Mouse (Mus musculus): ENCODE data around the gene Trabd2b. TPM values are rescaled to one million over a fixed set of nuclear protein-coding genes. Genes with fewer than 3 reads are reported as not detected.

The Trabd2b gene
- total and polyA plus RNA-seq, 3 experiments = not detected

DNA sequence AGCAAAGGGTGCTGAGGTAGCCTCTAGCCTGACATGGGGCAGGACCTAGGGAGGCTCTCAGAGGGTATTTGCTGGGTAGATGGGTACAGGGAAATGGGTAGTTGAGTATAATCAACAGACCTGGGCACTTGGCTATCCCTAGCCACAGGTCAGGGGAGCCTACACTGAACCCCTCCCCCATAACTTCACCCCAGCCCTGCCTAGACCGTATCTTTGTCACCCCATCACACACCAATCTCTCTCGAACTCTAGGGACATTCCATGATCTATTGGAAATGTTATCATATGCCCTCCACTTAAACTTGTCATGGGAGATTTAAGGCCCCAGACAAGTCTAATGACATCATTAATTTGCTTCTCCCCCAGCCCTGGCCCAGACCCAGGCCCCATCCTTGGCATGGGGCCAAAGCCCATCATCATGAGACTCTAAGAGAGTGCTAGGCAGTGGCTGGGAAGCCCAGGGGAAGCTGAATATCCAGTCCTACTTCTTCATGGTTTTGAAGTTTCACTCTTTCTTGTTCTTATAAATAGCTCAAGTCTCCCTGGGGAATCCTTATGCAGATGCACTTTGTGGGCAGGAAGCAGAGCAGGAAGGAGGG is 177.1 kb downstream of the Trabd2b start:
- H3K9me3 ChIP-seq (replicated peaks; ENCODE audit: insufficient read depth, low read length) = no peaks in the 10 kb centered on the region
- H3K9ac ChIP-seq (ENCODE audit: control insufficient read depth, low read depth, low read length, poor library complexity, severe bottlenecking) = no peak overlapping the region
- no peaks in the 10 kb centered on the region for H3K27me3 ChIP-seq (ENCODE audit: control insufficient read depth in 1 of 2, insufficient read depth in 2 of 2, low read length in 2 of 2)
- no peak overlapping the region for H3K4me3 ChIP-seq (ENCODE audit: control insufficient read depth in 1 of 2, insufficient read depth in 1 of 2, low read depth in 2 of 2, low read length in 2 of 2)
- DNase-seq (ENCODE audit: low read depth, low spot score) = no peak
- H3K4me1 ChIP-seq (ENCODE audit: control insufficient read depth in 1 of 2, insufficient read depth in 2 of 2, low read length in 2 of 2) = no peaks in the 10 kb centered on the region
- no peaks in the 10 kb centered on the region for H3K79me2 ChIP-seq (ENCODE audit: control insufficient read depth, insufficient read depth, low read length, poor library complexity)
- H3K36me3 ChIP-seq (ENCODE audit: control insufficient read depth in 1 of 2, insufficient read depth in 2 of 2, low read length in 2 of 2) = no peaks in the 10 kb centered on the region
- TF ChIP-seq ZMIZ1 (IDR thresholded peaks at IDR 0.05; ENCODE audit: low read depth, low read length) = no peak
- TF ChIP-seq MAZ (IDR thresholded peaks at IDR 0.05; ENCODE audit: low read depth, low read length) = no peak
- TF ChIP-seq USF2 (IDR thresholded peaks at IDR 0.05; ENCODE audit: borderline replicate concordance in 1 of 2, insufficient read depth in 1 of 2, low read depth in 1 of 2, low read length in 2 of 2) = no peak
- TF ChIP-seq MAX (IDR thresholded peaks at IDR 0.05; ENCODE audit: low read length) = no peak
- TF ChIP-seq JUND (IDR thresholded peaks at IDR 0.05; ENCODE audit: low read depth, low read length) = no peak
- no peak for TF ChIP-seq HCFC1 (IDR thresholded peaks at IDR 0.05; ENCODE audit: low read depth, low read length)
- TF ChIP-seq RAD21 (IDR thresholded peaks at IDR 0.05; ENCODE audit: low read depth, low read length) = no peak
- TF ChIP-seq POLR2AphosphoS5 (IDR thresholded peaks at IDR 0.05; ENCODE audit: borderline replicate concordance, low read depth, low read length) = no peak
- TF ChIP-seq UBTF (IDR thresholded peaks at IDR 0.05; ENCODE audit: borderline replicate concordance, insufficient read depth, low read depth, low read length) = no peak
- no peak for TF ChIP-seq TCF12 (IDR thresholded peaks at IDR 0.05; ENCODE audit: low read depth, low read length)
- no peak for TF ChIP-seq CHD2 (IDR thresholded peaks at IDR 0.05; ENCODE audit: low read length)
- no peak for TF ChIP-seq TBP (IDR thresholded peaks at IDR 0.05; ENCODE audit: low read depth, low read length)
- TF ChIP-seq ZNF384 (IDR thresholded peaks at IDR 0.05; ENCODE audit: low read depth, low read length) = no peak
- TF ChIP-seq ZKSCAN1 (IDR thresholded peaks at IDR 0.05; ENCODE audit: low read depth, low read length) = no peak
- no peak overlapping the region for H3K27ac ChIP-seq (ENCODE audit: control insufficient read depth, low read depth, low read length)

DNA sequence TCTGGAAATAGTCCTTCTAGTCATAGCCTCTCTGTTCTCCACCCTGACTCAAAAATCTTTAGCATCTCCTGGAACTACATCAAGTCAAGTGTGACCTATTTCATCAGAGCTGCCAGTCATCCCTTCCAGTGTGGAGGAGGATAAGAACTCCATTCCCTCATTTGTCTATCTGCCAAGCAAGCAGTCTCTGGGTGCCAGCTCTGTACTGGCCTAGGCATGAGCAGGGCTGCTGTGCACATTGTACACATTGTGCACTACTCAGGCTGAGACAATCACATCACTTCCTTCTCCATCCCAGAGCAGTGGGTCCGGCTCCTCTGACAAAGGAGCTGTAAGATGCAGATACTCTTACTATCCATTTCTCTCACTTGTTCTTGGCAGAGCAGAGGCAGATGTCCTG is 178.2 kb downstream of the Trabd2b start:
- no peak overlapping the region for H3K4me3 ChIP-seq (ENCODE audit: control insufficient read depth in 1 of 2, insufficient read depth in 1 of 2, low read depth in 2 of 2, low read length in 2 of 2)
- H3K9ac ChIP-seq (ENCODE audit: control insufficient read depth, low read depth, low read length, poor library complexity, severe bottlenecking) = no peak overlapping the region
- no peaks in the 10 kb centered on the region for H3K36me3 ChIP-seq (ENCODE audit: control insufficient read depth in 1 of 2, insufficient read depth in 2 of 2, low read length in 2 of 2)
- H3K27ac ChIP-seq (ENCODE audit: control insufficient read depth, low read depth, low read length) = no peak overlapping the region
- no peak for DNase-seq (ENCODE audit: low read depth, low spot score)
- no peaks in the 10 kb centered on the region for H3K79me2 ChIP-seq (ENCODE audit: control insufficient read depth, insufficient read depth, low read length, poor library complexity)
- no peaks in the 10 kb centered on the region for H3K4me1 ChIP-seq (ENCODE audit: control insufficient read depth in 1 of 2, insufficient read depth in 2 of 2, low read length in 2 of 2)
- no peaks in the 10 kb centered on the region for H3K9me3 ChIP-seq (replicated peaks; ENCODE audit: insufficient read depth, low read length)
- H3K27me3 ChIP-seq (ENCODE audit: control insufficient read depth in 1 of 2, insufficient read depth in 2 of 2, low read length in 2 of 2) = no peaks in the 10 kb centered on the region
- TF ChIP-seq CHD1 (IDR thresholded peaks at IDR 0.05; ENCODE audit: low read depth, low read length) (no peak), UBTF (IDR thresholded peaks at IDR 0.05; ENCODE audit: borderline replicate concordance, insufficient read depth, low read depth, low read length) (no peak), ZNF384 (IDR thresholded peaks at IDR 0.05; ENCODE audit: low read depth, low read length) (no peak), USF1 (IDR thresholded peaks at IDR 0.05; ENCODE audit: low read depth, low read length) (no peak), ZC3H11A (IDR thresholded peaks at IDR 0.05; ENCODE audit: low read depth, low read length) (no peak), SMC3 (IDR thresholded peaks at IDR 0.05; ENCODE audit: low read depth, low read length) (no peak), MXI1 (IDR thresholded peaks at IDR 0.05; ENCODE audit: low read depth, low read length) (no peak)
